Mouse (Mus musculus) ovary, adult 18-20 months (tissue): ENCODE results near the gene Fbxo34.
"Not testable (repeated sequence)": the region's sequence is repeated elsewhere in the genome, so short reads cannot be mapped to it uniquely, and the experiment has no call there.

Source experiments
- DNase-seq: peaks from one replicate; pipeline ENCODE4 v3.0.0; 2022; ENCODE audit warnings: low spot score, mixed read lengths

Fbxo34 gene

GRCm38 (mm10) chr14:47518619-47519018 lies 68.4 kb downstream of the Fbxo34 start:
- DNase-seq: peak; percentile 21

- DNase-seq: no peak
Observed at GRCm38 (mm10) chr14:47520751-47521449, 70.7 kb downstream of the Fbxo34 start.

- no peak for DNase-seq
Observed at GRCm38 (mm10) chr14:47521609-47522008, 71.4 kb downstream of the Fbxo34 start.

- no peak for DNase-seq
Observed at GRCm38 (mm10) chr14:47522301-47522700, 72.1 kb downstream of the Fbxo34 start.

GRCm38 (mm10) chr14:47525374-47525773 lies 75.2 kb downstream of the Fbxo34 start:
- no peak for DNase-seq

GRCm38 (mm10) chr14:47525861-47526260 lies 75.6 kb downstream of the Fbxo34 start:
- no peak for DNase-seq

- DNase-seq: no peak
Observed at GRCm38 (mm10) chr14:47527833-47528232, 77.6 kb downstream of the Fbxo34 start.

- DNase-seq: no peak
Observed at GRCm38 (mm10) chr14:47528293-47528692, 78.1 kb downstream of the Fbxo34 start.

- DNase-seq: no peak
Observed at GRCm38 (mm10) chr14:47529019-47529418, 78.8 kb downstream of the Fbxo34 start.

- not testable (repeated sequence) for DNase-seq
Observed at GRCm38 (mm10) chr14:47529592-47529991, 79.4 kb downstream of the Fbxo34 start.

- DNase-seq: no peak
Observed at GRCm38 (mm10) chr14:47532496-47532895, 82.3 kb downstream of the Fbxo34 start.

- peak; percentile 78 for DNase-seq
Observed at GRCm38 (mm10) chr14:47533365-47534175, 83.3 kb downstream of the Fbxo34 start.

- DNase-seq: no peak
Observed at GRCm38 (mm10) chr14:47534176-47534525, 83.9 kb downstream of the Fbxo34 start.

- DNase-seq: no peak
Observed at GRCm38 (mm10) chr14:47535096-47535495, 84.9 kb downstream of the Fbxo34 start.

GRCm38 (mm10) chr14:47541325-47541948 lies 91.2 kb downstream of the Fbxo34 start:
- DNase-seq: no peak

GRCm38 (mm10) chr14:47542283-47542682 lies 92.1 kb downstream of the Fbxo34 start:
- no peak for DNase-seq

GRCm38 (mm10) chr14:47544286-47544685 lies 94.1 kb downstream of the Fbxo34 start:
- peak; percentile 77 for DNase-seq

GRCm38 (mm10) chr14:47544877-47545276 lies 94.7 kb downstream of the Fbxo34 start:
- no peak for DNase-seq

GRCm38 (mm10) chr14:47551668-47552067 lies 101.4 kb downstream of the Fbxo34 start:
- DNase-seq: no peak

- DNase-seq: no peak
Observed at GRCm38 (mm10) chr14:47553380-47553779, 103.2 kb downstream of the Fbxo34 start.

- DNase-seq: no peak
Observed at GRCm38 (mm10) chr14:47554236-47554635, 104.0 kb downstream of the Fbxo34 start.

- no peak for DNase-seq
Observed at GRCm38 (mm10) chr14:47555225-47555624, 105.0 kb downstream of the Fbxo34 start.

- no peak for DNase-seq
Observed at GRCm38 (mm10) chr14:47560714-47561113, 110.5 kb downstream of the Fbxo34 start.
